28 mouse cellular contexts compared by ENCODE assay signal in the genomic region with DNA sequence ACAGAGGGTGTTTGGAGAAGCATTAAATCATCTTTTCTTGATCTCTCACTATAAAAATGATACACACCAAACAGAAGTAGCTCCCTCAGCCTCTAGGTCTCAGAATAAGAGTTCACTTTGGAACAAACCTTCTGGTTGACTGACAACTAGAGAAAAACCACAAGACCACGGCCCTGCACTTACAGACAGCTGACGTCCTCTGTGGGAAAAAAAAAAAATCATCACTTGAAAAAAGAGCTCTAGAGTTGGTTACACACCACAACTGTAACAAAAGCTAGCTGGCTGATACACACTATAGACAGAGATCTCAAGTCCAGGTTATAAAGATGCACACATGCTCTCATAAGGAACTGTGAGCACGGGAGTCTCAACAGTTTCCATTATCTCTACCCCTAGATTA. TPM values are rescaled to one million over a fixed set of nuclear protein-coding genes. Genes with fewer than 3 reads are reported as not detected.
A peak's percentile ranks its signal among the peaks of the same experiment; 100 is the strongest.
DNase-seq lines count a peak whose midpoint lies in the region; ATAC-seq and TF ChIP-seq lines count a peak whose summit lies in the region.
"Had no signal": no experiment of that assay in that cellular context is flagged by ENCODE, and none has a peak within 500 bp of the region (broad histone marks: within the 10 kb centered on the region; RNA-seq: fewer than 3 reads in every experiment).

No protein-coding gene starts in this region.

- H3K4me2 ChIP-seq in forebrain, embryonic 16.5 days (ENCODE audit: low read length): no peak overlapping the region
- no peak overlapping the region for H3K4me2 ChIP-seq in liver, postnatal 0 days (ENCODE audit: low read depth, low read length)
- H3K4me2 ChIP-seq: forebrain, embryonic 13.5 days; hindbrain, embryonic 14.5 days; neural tube, embryonic 13.5 days had no signal

- H3K36me3 ChIP-seq in forebrain, embryonic 16.5 days (ENCODE audit: control insufficient read depth, insufficient read depth): no peaks in the 10 kb centered on the region
- H3K36me3 ChIP-seq in liver, postnatal 0 days (replicated peaks; ENCODE audit: insufficient read depth, low read length): no peaks in the 10 kb centered on the region
- H3K36me3 ChIP-seq: midbrain, embryonic 10.5 days; neural tube, embryonic 13.5 days had no signal

- no peak for TF ChIP-seq EP300 in liver, postnatal 0 days (IDR thresholded peaks at IDR 0.05; ENCODE audit: low read depth)

- 73% methylated on average over 3 of the region's 3 CpGs for WGBS in forebrain, embryonic 16.5 days
- 41% methylated on average over 3 of the region's 3 CpGs for WGBS in liver, postnatal 0 days (ENCODE audit: insufficient replicate concordance)

- no peak for TF ChIP-seq CTCF in liver, postnatal 0 days (IDR thresholded peaks at IDR 0.05; ENCODE audit: low read depth)

- no peak overlapping the region for H3K27ac ChIP-seq in forebrain, embryonic 16.5 days (ENCODE audit: low read length)
- no peak overlapping the region for H3K27ac ChIP-seq in liver, postnatal 0 days (ENCODE audit: low read depth)
- H3K27ac ChIP-seq: forebrain, embryonic 13.5 days; hindbrain, embryonic 14.5 days; left cerebral cortex, adult 2 months; midbrain, embryonic 10.5 days; neural tube, embryonic 13.5 days; stomach, postnatal 0 days had no signal

- H3K9me3 ChIP-seq in forebrain, embryonic 16.5 days (ENCODE audit: control insufficient read depth, low read length): no peaks in the 10 kb centered on the region
- H3K9me3 ChIP-seq in liver, postnatal 0 days (ENCODE audit: low read length): no peaks in the 10 kb centered on the region
- H3K9me3 ChIP-seq: forebrain, embryonic 13.5 days; midbrain, embryonic 10.5 days; neural tube, embryonic 13.5 days had no signal

- peak; percentile 91 for ATAC-seq in activated CD4-positive, CD25-positive, alpha-beta regulatory T cell, adult 4 months
- ATAC-seq in megakaryocyte, adult 5-6 weeks (ENCODE audit: poor library complexity, severe bottlenecking): peak; percentile 27; the same call in 1 of the 2 replicates
- ATAC-seq in forebrain, embryonic 16.5 days: no peak
- no peak for ATAC-seq in liver, postnatal 0 days
- no peak for ATAC-seq in erythroblast, adult 5-6 weeks (replicated peaks; ENCODE audit: low FRiP score, poor library complexity, severe bottlenecking)
- ATAC-seq: forebrain, embryonic 13.5 days; intestine, embryonic 16.5 days; Patski had no signal

- peak; percentile 77 for DNase-seq in heart, adult 11 months
- DNase-seq in heart, postnatal 4 days: no peak
- DNase-seq in CD4-positive helper T cell, adult 2 months (ENCODE audit: low read depth, low spot score): peak; percentile 88
- DNase-seq in liver, postnatal 0 days: no peak
- DNase-seq: cerebellum, adult 2 months; gastrocnemius, postnatal 25 days; heart, postnatal 10 days; kidney, postnatal 36 days; left cerebral cortex, postnatal 4 days; lung, adult 18-20 months had no signal

- H3K9ac ChIP-seq in forebrain, embryonic 16.5 days (replicated peaks; ENCODE audit: low read depth, low read length): no peak overlapping the region
- H3K9ac ChIP-seq in liver, postnatal 0 days (replicated peaks): no peak overlapping the region
- H3K9ac ChIP-seq: forebrain, embryonic 13.5 days; hindbrain, embryonic 14.5 days; neural tube, embryonic 13.5 days had no signal

- H3K4me1 ChIP-seq in forebrain, embryonic 16.5 days (replicated peaks; ENCODE audit: control insufficient read depth, insufficient read depth, low read length): no peaks in the 10 kb centered on the region
- H3K4me1 ChIP-seq in liver, postnatal 0 days (ENCODE audit: insufficient read depth): peaks cover 35% of the 10 kb centered on the region
- H3K4me1 ChIP-seq: forebrain, embryonic 13.5 days had no signal

- H3K4me3 ChIP-seq in forebrain, embryonic 16.5 days (replicated peaks; ENCODE audit: low read length): no peak overlapping the region
- no peak overlapping the region for H3K4me3 ChIP-seq in liver, postnatal 0 days (ENCODE audit: low read depth, low read length)
- H3K4me3 ChIP-seq: erythroblast, embryonic 14.5 days; forebrain, embryonic 13.5 days; left cerebral cortex, adult 2 months; midbrain, embryonic 10.5 days; neural tube, embryonic 13.5 days had no signal

- no peaks in the 10 kb centered on the region for H3K27me3 ChIP-seq in forebrain, embryonic 16.5 days (replicated peaks; ENCODE audit: control insufficient read depth, insufficient read depth, low read length)
- no peaks in the 10 kb centered on the region for H3K27me3 ChIP-seq in liver, postnatal 0 days (ENCODE audit: insufficient read depth, low read length)
- H3K27me3 ChIP-seq: forebrain, embryonic 13.5 days; neural tube, embryonic 13.5 days; Patski had no signal

RNA-seq across cellular contexts. Expression of a gene that starts 9.3 kb away (rescaled TPM):
- 10 to 100 TPM; 21.5 to 22.3 TPM for total RNA-seq in heart, postnatal 4 days (2021)
- polyA plus RNA-seq in activated CD4-positive, CD25-positive, alpha-beta regulatory T cell, adult 4 months (2017; shearing (Covaris generic)): 10 to 100 TPM; 19.3 to 23.3 TPM
- total RNA-seq in megakaryocyte, adult 5-6 weeks (2015): 41.7 and 51.1 TPM in 2 replicates
- total RNA-seq in megakaryocyte, adult 5-6 weeks (2017): 68.3 and 71.2 TPM in 2 replicates
- polyA plus RNA-seq in forebrain, embryonic 16.5 days (2015; fragmentation: Nextera tagmentation; extraction: Ambion mirVana): 4.1 and 6.5 TPM in 2 replicates
- polyA plus RNA-seq in liver, postnatal 0 days (2015; fragmentation: Nextera tagmentation; extraction: Ambion mirVana): 5.2 and 6.2 TPM in 2 replicates
- 7.9 and 9.8 TPM in 2 replicates for total RNA-seq in erythroblast, adult 5-6 weeks (2015; ENCODE audit: low replicate concordance)
- total RNA-seq in erythroblast, adult 5-6 weeks (2017; ENCODE audit: low replicate concordance): 18.4 and 20.8 TPM in 2 replicates

RNA-seq across cellular contexts. Expression of a gene that starts 56.8 kb away (rescaled TPM):
- total RNA-seq in heart, postnatal 4 days (2021): not detected
- not detected for polyA plus RNA-seq in activated CD4-positive, CD25-positive, alpha-beta regulatory T cell, adult 4 months (2017; shearing (Covaris generic))
- total RNA-seq in megakaryocyte, adult 5-6 weeks (2015): not detected in 2 replicates
- not detected in 2 replicates for total RNA-seq in megakaryocyte, adult 5-6 weeks (2017)
- not detected in 2 replicates for polyA plus RNA-seq in forebrain, embryonic 16.5 days (2015; fragmentation: Nextera tagmentation; extraction: Ambion mirVana)
- not detected in 2 replicates for polyA plus RNA-seq in liver, postnatal 0 days (2015; fragmentation: Nextera tagmentation; extraction: Ambion mirVana)
- total RNA-seq in erythroblast, adult 5-6 weeks (2015; ENCODE audit: low replicate concordance): not detected in 2 replicates
- not detected in 2 replicates for total RNA-seq in erythroblast, adult 5-6 weeks (2017; ENCODE audit: low replicate concordance)
- total RNA-seq: gastrocnemius, postnatal 25 days; heart, postnatal 10 days; left cerebral cortex, adult 2 months; left cerebral cortex, postnatal 4 days; liver, adult 2 months; monocyte, adult 5-6 weeks had no signal
- polyA plus RNA-seq: cerebellum, adult 2 months; embryonic facial prominence, embryonic 11.5 days; erythroblast, embryonic 14.5 days; forebrain, embryonic 13.5 days; hindbrain, embryonic 14.5 days; intestine, embryonic 16.5 days; kidney, embryonic 14.5 days; liver, adult 2 months; midbrain, embryonic 10.5 days; neural tube, embryonic 13.5 days; Patski; stomach, postnatal 0 days; urinary bladder, adult 2 months had no signal

Comparison
In these comparisons a context has a peak if more than half of its experiments do, and no peak if none do; other contexts are left out.
1. DNase-seq: peak in heart, adult 11 months (single experiment) and CD4-positive helper T cell, adult 2 months (single experiment); none in heart, postnatal 4 days (single experiment) and liver, postnatal 0 days (single experiment).
2. ATAC-seq: peak in activated CD4-positive, CD25-positive, alpha-beta regulatory T cell, adult 4 months (single experiment) and megakaryocyte, adult 5-6 weeks (single experiment); none in forebrain, embryonic 16.5 days (single experiment), liver, postnatal 0 days (single experiment) and erythroblast, adult 5-6 weeks (single experiment).